Mouse (Mus musculus) megakaryocyte, embryonic 14.5 days (primary cell): ENCODE data around the gene Asap3.

Experiments
- FLI1 ChIP-seq: IDR thresholded peaks from 2 replicates; pipeline ENCODE4 v1.6.1; 2012; ENCODE audit warnings: low read length, inconsistent platforms, mixed read lengths
- GATA1 ChIP-seq: IDR thresholded peaks from 3 replicates; pipeline ENCODE4 v1.6.1; 2012; ENCODE audit warnings: mixed read lengths, low read length, inconsistent platforms, borderline replicate concordance

DNA sequence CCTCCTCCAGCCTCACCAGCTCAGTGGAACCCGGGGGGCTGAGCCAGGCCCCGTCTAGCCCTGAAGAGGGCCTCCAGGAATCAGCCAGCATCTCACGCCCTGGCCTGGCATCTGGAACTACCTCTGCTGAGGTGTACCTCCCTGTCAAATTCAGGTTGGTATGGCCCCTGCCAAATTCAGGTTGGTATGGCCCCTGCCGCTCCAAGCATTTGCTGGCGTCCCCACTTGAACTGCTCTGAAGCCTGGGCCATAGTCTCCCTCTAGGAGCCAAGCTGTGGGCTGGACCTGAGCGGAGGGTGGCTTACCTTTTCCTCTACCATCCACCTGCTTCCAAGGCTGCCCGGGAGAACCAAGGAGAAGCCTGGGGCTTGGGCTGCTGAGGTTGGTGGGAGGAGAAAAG is 36.6 kb downstream of the Asap3 start:
- no peak for TF ChIP-seq GATA1
- no peak for TF ChIP-seq FLI1
